Mouse (Mus musculus) erythroid progenitor cell, adult 5-6 weeks (primary cell): ENCODE measurements around the gene Slc35f1. TPM values are rescaled to one million over a fixed set of nuclear protein-coding genes. Genes with fewer than 3 reads are reported as not detected.
"Not testable (repeated sequence)": the region's sequence is repeated elsewhere in the genome, so short reads cannot be mapped to it uniquely, and the experiment has no call there.

Experiments used
- ATAC-seq: replicated peaks from 2 replicates; pipeline ENCODE4 v1.8.0; 2016; ENCODE audit warnings: moderate number of reproducible peaks, mild to moderate bottlenecking, moderate TSS enrichment, inconsistent platforms; ENCODE audit not compliant: poor library complexity, low FRiP score, severe bottlenecking
- total RNA-seq, 2 experiments: library from RNA; stranded (forward) in 1 of 2; stranded (reverse) in 1 of 2; fragments of 150-400 nt in 1 of 2; fragments of 186-747, 209-891 nt in 1 of 2; gene quantifications; 2 replicates each; pipeline versions ENCODE4 v1.2.3 to v1.2.4; 2015 to 2017; ENCODE audit warnings: low replicate concordance in 2 of 2

Gene Slc35f1
- total RNA-seq, 2 experiments from 2014 or later = not detected

GRCm38 (mm10) chr10:52779926-52780485 lies 89.7 kb downstream of the Slc35f1 start:
- ATAC-seq = no peak

- ATAC-seq = no peak
Measured at GRCm38 (mm10) chr10:52787075-52787474, 96.7 kb downstream of the Slc35f1 start.

- ATAC-seq = no peak
Measured at GRCm38 (mm10) chr10:52791560-52791959, 101.2 kb downstream of the Slc35f1 start.

- no peak for ATAC-seq
Measured at GRCm38 (mm10) chr10:52797454-52797853, 107.1 kb downstream of the Slc35f1 start.

GRCm38 (mm10) chr10:52807808-52808207 lies 117.5 kb downstream of the Slc35f1 start:
- ATAC-seq = no peak

- no peak for ATAC-seq
Measured at GRCm38 (mm10) chr10:52812861-52813260, 122.5 kb downstream of the Slc35f1 start.

- no peak for ATAC-seq
Measured at GRCm38 (mm10) chr10:52814358-52814757, 124.0 kb downstream of the Slc35f1 start.

- no peak for ATAC-seq
Measured at GRCm38 (mm10) chr10:52819661-52820060, 129.3 kb downstream of the Slc35f1 start.

- ATAC-seq = no peak
Measured at GRCm38 (mm10) chr10:52822909-52823308, 132.6 kb downstream of the Slc35f1 start.

- no peak for ATAC-seq
Measured at GRCm38 (mm10) chr10:52825746-52826145, 135.4 kb downstream of the Slc35f1 start.

- ATAC-seq = no peak
Measured at GRCm38 (mm10) chr10:52840819-52841218, 150.5 kb downstream of the Slc35f1 start.

GRCm38 (mm10) chr10:52851994-52852393 lies 161.7 kb downstream of the Slc35f1 start:
- no peak for ATAC-seq

GRCm38 (mm10) chr10:52860851-52861250 lies 170.5 kb downstream of the Slc35f1 start:
- ATAC-seq = no peak

GRCm38 (mm10) chr10:52864936-52865335 lies 174.6 kb downstream of the Slc35f1 start:
- ATAC-seq = no peak

GRCm38 (mm10) chr10:52871110-52871509 lies 180.8 kb downstream of the Slc35f1 start:
- ATAC-seq = no peak

- ATAC-seq = no peak
Measured at GRCm38 (mm10) chr10:52874133-52874532, 183.8 kb downstream of the Slc35f1 start.

- ATAC-seq = no peak
Measured at GRCm38 (mm10) chr10:52874712-52875111, 184.4 kb downstream of the Slc35f1 start.

- no peak for ATAC-seq
Measured at GRCm38 (mm10) chr10:52877263-52878021, 187.1 kb downstream of the Slc35f1 start.

- no peak for ATAC-seq
Measured at GRCm38 (mm10) chr10:52878093-52878801, 187.9 kb downstream of the Slc35f1 start.

- not testable (repeated sequence) for ATAC-seq
Measured at GRCm38 (mm10) chr10:52896724-52897123, 206.4 kb downstream of the Slc35f1 start.

- ATAC-seq = no peak
Measured at GRCm38 (mm10) chr10:52904914-52905313, 214.6 kb downstream of the Slc35f1 start.
